Mouse (Mus musculus) heart, postnatal 0 days (tissue): ENCODE results near the gene Kif3c. TPM values are rescaled to one million over a fixed set of nuclear protein-coding genes. Genes with fewer than 3 reads are reported as not detected.

Source experiments
- ATAC-seq: fragments of 200-750 bp; cut with Nextera tagmentation; 2 replicates; pipeline ENCODE4 v1.8.0; 2017; ENCODE audit warnings: low read depth, moderate number of reproducible peaks, moderate library complexity; ENCODE audit not compliant: insufficient read depth
- DNase-seq: peaks from one replicate; pipeline ENCODE4 v3.0.0-alpha.2; 2016; ENCODE audit warnings: low spot score
- H3K27ac ChIP-seq: fragments of 300-500 bp; sonication (generic); 2 replicates; pipeline ENCODE4 v1.5.1; 2014; ENCODE audit warnings: low read depth, mild to moderate bottlenecking
- H3K27me3 ChIP-seq: fragments of 300-500 bp; sonication (generic); 2 replicates; pipeline ENCODE4 v1.6.1; 2014; ENCODE audit warnings: low read length, mixed read lengths; ENCODE audit not compliant: control insufficient read depth, insufficient read depth
- H3K36me3 ChIP-seq: fragments of 300-500 bp; sonication (generic); replicated peaks from 2 replicates; pipeline ENCODE4 v1.6.1; 2014; ENCODE audit warnings: low read length, mixed read lengths; ENCODE audit not compliant: control insufficient read depth, insufficient read depth
- H3K4me1 ChIP-seq: fragments of 300-500 bp; sonication (generic); 2 replicates; pipeline ENCODE4 v1.6.1; 2014; ENCODE audit warnings: antibody characterized with exemption; ENCODE audit not compliant: control insufficient read depth, insufficient read depth
- H3K4me2 ChIP-seq: fragments of 300-500 bp; sonication (generic); 2 replicates; pipeline ENCODE4 v1.6.1; 2014; ENCODE audit warnings: low read depth, mild to moderate bottlenecking, low read length, moderate library complexity
- H3K4me3 ChIP-seq: fragments of 300-500 bp; sonication (generic); 2 replicates; pipeline ENCODE4 v1.5.1; 2014; ENCODE audit warnings: low read depth, low read length
- H3K9ac ChIP-seq: fragments of 300-500 bp; sonication (generic); replicated peaks from 2 replicates; pipeline ENCODE4 v1.6.1; 2014; ENCODE audit warnings: low read depth, low read length, mixed read lengths
- H3K9me3 ChIP-seq: fragments of 300-500 bp; sonication (generic); replicated peaks from 2 replicates; pipeline ENCODE4 v1.6.1; 2016; ENCODE audit warnings: low read length; ENCODE audit not compliant: control insufficient read depth
- CTCF ChIP-seq: IDR thresholded peaks from 2 replicates; pipeline ENCODE4 v1.5.1; 2016; ENCODE audit warnings: antibody characterized with exemption, control low read depth, low read depth
- EP300 ChIP-seq: IDR thresholded peaks from 2 replicates; pipeline ENCODE4 v1.6.1; 2016; ENCODE audit warnings: antibody characterized with exemption, low read depth
- WGBS: fragments of 180-500 bp; shearing (Covaris S2); extraction: QIAGEN DNeasy Blood & Tissue Kit; methylation state at CpG from one replicate; pipeline ENCODE4 v1.1.7; 2014; 5-methylcytosine and 5-hydroxymethylcytosine counted together
- polyA plus RNA-seq: library from polyadenylated mRNA; unstranded; fragments of >200 nt; fragmentation: Nextera tagmentation; extraction: Ambion mirVana; gene quantifications from 2 replicates; pipeline ENCODE4 v1.2.1, GENCODE M21; 2015
- total RNA-seq: library from RNA; depleted of rRNA; stranded (reverse); fragments of >200 nt; gene quantifications from 2 replicates; pipeline ENCODE4 v1.2.3, GENCODE M21; 2014; ENCODE audit warnings: low replicate concordance; rRNA removed

Kif3c gene
- total RNA-seq, result 4.3 and 8.3 TPM in 2 replicates
- 2.4 and 2.9 TPM in 2 replicates for polyA plus RNA-seq

GRCm38 (mm10) chr12:3364508-3365448 lies at the start of gene Kif3c:
Gene Kif3c (plus strand): TSS chr12:3365132.
- DNase-seq (peak; percentile 39), ATAC-seq (peak; percentile 72)
- Histone ChIP-seq H3K27ac (peak within 1 kb of the TSS; percentile 25; the same call in 1 of the 2 replicates), H3K4me3 (peak within 1 kb of the TSS; percentile 96), H3K36me3 (no peaks in the 10 kb centered on the region), H3K4me1 (peaks cover 8% of the 10 kb centered on the region; the same call in 1 of the 2 replicates), H3K27me3 (no peaks in the 10 kb centered on the region), H3K9ac (peak within 1 kb of the TSS; percentile 69), H3K4me2 (peak within 1 kb of the TSS; percentile 100), H3K9me3 (no peaks in the 10 kb centered on the region)
- no peak for TF ChIP-seq CTCF
- no peak for TF ChIP-seq EP300
- WGBS, result 8% methylated on average over 40 of the region's 48 CpGs

- Histone ChIP-seq H3K4me2 (no peak overlapping the region), H3K9me3 (no peaks in the 10 kb centered on the region), H3K9ac (no peak overlapping the region), H3K4me3 (no peak overlapping the region), H3K4me1 (no peaks in the 10 kb centered on the region), H3K27me3 (no peaks in the 10 kb centered on the region), H3K27ac (no peak overlapping the region), H3K36me3 (no peaks in the 10 kb centered on the region)
- 9% methylated on average over 2 of the region's 2 CpGs for WGBS
- no peak for TF ChIP-seq EP300
- TF ChIP-seq CTCF, result no peak
- DNase-seq, result peak; percentile 26
- ATAC-seq, result 0 out of 2 replicates have a peak, but pooled peaks have one; percentile 47
Observed at GRCm38 (mm10) chr12:3316083-3316482, 48.8 kb upstream of the Kif3c start.

GRCm38 (mm10) chr12:3316937-3317336 lies 48.0 kb upstream of the Kif3c start:
- no peak overlapping the region for H3K27ac ChIP-seq
- H3K4me2 ChIP-seq, result no peak overlapping the region
- H3K36me3 ChIP-seq, result no peaks in the 10 kb centered on the region
- H3K9ac ChIP-seq, result no peak overlapping the region
- WGBS, result 59% methylated on average over 3 of the region's 3 CpGs
- DNase-seq (no peak), ATAC-seq (no peak)
- no peaks in the 10 kb centered on the region for H3K9me3 ChIP-seq
- H3K4me3 ChIP-seq, result no peak overlapping the region
- no peaks in the 10 kb centered on the region for H3K27me3 ChIP-seq
- H3K4me1 ChIP-seq, result no peaks in the 10 kb centered on the region
- TF ChIP-seq CTCF (no peak), EP300 (no peak)

GRCm38 (mm10) chr12:3319377-3319776 lies 45.6 kb upstream of the Kif3c start:
- no peak overlapping the region for H3K4me2 ChIP-seq
- ATAC-seq, result no peak
- H3K4me1 ChIP-seq, result no peaks in the 10 kb centered on the region
- DNase-seq, result no peak
- H3K9me3 ChIP-seq, result no peaks in the 10 kb centered on the region
- H3K4me3 ChIP-seq, result no peak overlapping the region
- no peaks in the 10 kb centered on the region for H3K27me3 ChIP-seq
- 60% methylated on average over 4 of the region's 4 CpGs for WGBS
- H3K9ac ChIP-seq, result no peak overlapping the region
- no peak overlapping the region for H3K27ac ChIP-seq
- TF ChIP-seq EP300 (no peak), CTCF (no peak)
- no peaks in the 10 kb centered on the region for H3K36me3 ChIP-seq

GRCm38 (mm10) chr12:3323241-3323640 lies 41.7 kb upstream of the Kif3c start:
- Histone ChIP-seq H3K36me3 (no peaks in the 10 kb centered on the region), H3K4me2 (no peak overlapping the region), H3K4me3 (no peak overlapping the region), H3K27ac (no peak overlapping the region), H3K9me3 (no peaks in the 10 kb centered on the region), H3K4me1 (no peaks in the 10 kb centered on the region), H3K9ac (no peak overlapping the region), H3K27me3 (no peaks in the 10 kb centered on the region)
- WGBS, result 53% methylated on average over 6 of the region's 6 CpGs
- DNase-seq (no peak), ATAC-seq (no peak)
- TF ChIP-seq EP300 (no peak), CTCF (no peak)
